Mouse (Mus musculus): ENCODE results near the gene Trim8. TPM values are rescaled to one million over a fixed set of nuclear protein-coding genes. Genes with fewer than 3 reads are reported as not detected.

Trim8 gene
- 6.7 TPM for polyA plus RNA-seq (2015; fragmentation: Illumina TruSeq; extraction: RNeasy Lipid Tissue Mini Kit (QIAGEN cat#74804); ENCODE audit: insufficient read depth, low read depth, low replicate concordance)

GRCm38 (mm10) chr19:46501401-46502068 lies at the start of gene Trim8:
Gene Trim8, plus strand, starts transcription at chr19:46501702.

Other genes with a start within 250 kb of the Trim8 start
- 4.4 TPM for gene Nfkb2, start 197.4 kb upstream of the Trim8 start, polyA plus RNA-seq (2015; fragmentation: Illumina TruSeq; extraction: RNeasy Lipid Tissue Mini Kit (QIAGEN cat#74804); ENCODE audit: insufficient read depth, low read depth, low replicate concordance)
- gene Psd, start 174.5 kb upstream of the Trim8 start, polyA plus RNA-seq (2015; fragmentation: Illumina TruSeq; extraction: RNeasy Lipid Tissue Mini Kit (QIAGEN cat#74804); ENCODE audit: insufficient read depth, low read depth, low replicate concordance), result 4.3 TPM
- 1.1 TPM for gene Fbxl15, start 173.5 kb upstream of the Trim8 start, polyA plus RNA-seq (2015; fragmentation: Illumina TruSeq; extraction: RNeasy Lipid Tissue Mini Kit (QIAGEN cat#74804); ENCODE audit: insufficient read depth, low read depth, low replicate concordance)
- gene Cuedc2, start 163.0 kb upstream of the Trim8 start, polyA plus RNA-seq (2015; fragmentation: Illumina TruSeq; extraction: RNeasy Lipid Tissue Mini Kit (QIAGEN cat#74804); ENCODE audit: insufficient read depth, low read depth, low replicate concordance), result 20.4 TPM
- 2.8 TPM for gene Mfsd13a, start 160.6 kb upstream of the Trim8 start, polyA plus RNA-seq (2015; fragmentation: Illumina TruSeq; extraction: RNeasy Lipid Tissue Mini Kit (QIAGEN cat#74804); ENCODE audit: insufficient read depth, low read depth, low replicate concordance)
- 1.2 TPM for gene 2310034G01Rik, start 151.4 kb upstream of the Trim8 start, polyA plus RNA-seq (2015; fragmentation: Illumina TruSeq; extraction: RNeasy Lipid Tissue Mini Kit (QIAGEN cat#74804); ENCODE audit: insufficient read depth, low read depth, low replicate concordance)
- gene Actr1a, start 106.0 kb upstream of the Trim8 start, polyA plus RNA-seq (2015; fragmentation: Illumina TruSeq; extraction: RNeasy Lipid Tissue Mini Kit (QIAGEN cat#74804); ENCODE audit: insufficient read depth, low read depth, low replicate concordance), result 20.4 TPM
- 1.9 TPM for gene Sufu, start 104.8 kb upstream of the Trim8 start, polyA plus RNA-seq (2015; fragmentation: Illumina TruSeq; extraction: RNeasy Lipid Tissue Mini Kit (QIAGEN cat#74804); ENCODE audit: insufficient read depth, low read depth, low replicate concordance)
- 38.3 TPM for gene Arl3, start 71.5 kb downstream of the Trim8 start, polyA plus RNA-seq (2015; fragmentation: Illumina TruSeq; extraction: RNeasy Lipid Tissue Mini Kit (QIAGEN cat#74804); ENCODE audit: insufficient read depth, low read depth, low replicate concordance)
- 14.6 TPM for gene Sfxn2, start 71.7 kb downstream of the Trim8 start, polyA plus RNA-seq (2015; fragmentation: Illumina TruSeq; extraction: RNeasy Lipid Tissue Mini Kit (QIAGEN cat#74804); ENCODE audit: insufficient read depth, low read depth, low replicate concordance)
- gene Wbp1l, start 97.4 kb downstream of the Trim8 start, polyA plus RNA-seq (2015; fragmentation: Illumina TruSeq; extraction: RNeasy Lipid Tissue Mini Kit (QIAGEN cat#74804); ENCODE audit: insufficient read depth, low read depth, low replicate concordance), result 14.9 TPM
- gene Cyp17a1, start 171.5 kb downstream of the Trim8 start, polyA plus RNA-seq (2015; fragmentation: Illumina TruSeq; extraction: RNeasy Lipid Tissue Mini Kit (QIAGEN cat#74804); ENCODE audit: insufficient read depth, low read depth, low replicate concordance), result not detected
- 3.5 TPM for gene Borcs7, start 188.2 kb downstream of the Trim8 start, polyA plus RNA-seq (2015; fragmentation: Illumina TruSeq; extraction: RNeasy Lipid Tissue Mini Kit (QIAGEN cat#74804); ENCODE audit: insufficient read depth, low read depth, low replicate concordance)
- 7.7 TPM for gene As3mt, start 205.8 kb downstream of the Trim8 start, polyA plus RNA-seq (2015; fragmentation: Illumina TruSeq; extraction: RNeasy Lipid Tissue Mini Kit (QIAGEN cat#74804); ENCODE audit: insufficient read depth, low read depth, low replicate concordance)